Mouse (Mus musculus) common myeloid progenitor, adult 5-6 weeks (primary cell): ENCODE results near the gene Tdrd9. TPM values are rescaled to one million over a fixed set of nuclear protein-coding genes. Genes with fewer than 3 reads are reported as not detected.

Experiments used
- ATAC-seq: replicated peaks from 2 replicates; pipeline ENCODE4 v1.8.0; 2016; ENCODE audit warnings: low read depth, mild to moderate bottlenecking, moderate TSS enrichment, inconsistent platforms; ENCODE audit not compliant: poor library complexity, severe bottlenecking
- total RNA-seq: library from RNA; stranded (forward); fragments of 200-1000, 187-1606 nt; gene quantifications from 2 replicates; pipeline ENCODE4 v1.2.3, GENCODE M21; 2017

Tdrd9 gene
- total RNA-seq, 1 experiment from 2014 or later = 0.09 TPM

GRCm38 (mm10) chr12:111958101-111958865 lies 13.1 kb upstream of the Tdrd9 start:
- peak; percentile 89 for ATAC-seq

- ATAC-seq = no peak
These were observed 8.0 kb upstream of the Tdrd9 start for GRCm38 (mm10) chr12:111963339-111963738.

- ATAC-seq = peak; percentile 95
These were observed 4.6 kb upstream of the Tdrd9 start, which contains the start of gene Atp5mpl for GRCm38 (mm10) chr12:111966683-111967173. Gene Atp5mpl, minus strand, starts transcription at chr12:111966977.

- ATAC-seq = no peak
These were observed 1.3 kb upstream of the Tdrd9 start for GRCm38 (mm10) chr12:111970085-111970484.

GRCm38 (mm10) chr12:111972504-111972903 lies 1.1 kb downstream of the Tdrd9 start:
- ATAC-seq = no peak

GRCm38 (mm10) chr12:111974578-111974977 lies 3.2 kb downstream of the Tdrd9 start:
- ATAC-seq = peak; percentile 74

- no peak for ATAC-seq
These were observed 5.8 kb downstream of the Tdrd9 start for GRCm38 (mm10) chr12:111977138-111977537.

GRCm38 (mm10) chr12:111978274-111978673 lies 6.9 kb downstream of the Tdrd9 start:
- peak; percentile 60 for ATAC-seq

- no peak for ATAC-seq
These were observed 9.6 kb downstream of the Tdrd9 start, which contains the start of gene Rd3l for GRCm38 (mm10) chr12:111980887-111981367. Gene Rd3l, minus strand, starts transcription at chr12:111981317.

GRCm38 (mm10) chr12:111981831-111982230 lies 10.5 kb downstream of the Tdrd9 start:
- ATAC-seq = 0 out of 2 replicates have a peak, but pooled peaks have one; percentile 29

- ATAC-seq = no peak
These were observed 11.8 kb downstream of the Tdrd9 start for GRCm38 (mm10) chr12:111983165-111983564.

GRCm38 (mm10) chr12:111986756-111987155 lies 15.4 kb downstream of the Tdrd9 start:
- no peak for ATAC-seq

GRCm38 (mm10) chr12:111992626-111993025 lies 21.3 kb downstream of the Tdrd9 start:
- ATAC-seq = no peak

- ATAC-seq = no peak
These were observed 23.8 kb downstream of the Tdrd9 start for GRCm38 (mm10) chr12:111995161-111995560.

GRCm38 (mm10) chr12:111999735-112000134 lies 28.4 kb downstream of the Tdrd9 start:
- ATAC-seq = no peak

- peak; percentile 74 for ATAC-seq
These were observed 29.9 kb downstream of the Tdrd9 start for GRCm38 (mm10) chr12:112001223-112001622.

- ATAC-seq = no peak
These were observed 41.3 kb downstream of the Tdrd9 start for GRCm38 (mm10) chr12:112012511-112013270.

GRCm38 (mm10) chr12:112013271-112013801 lies 42.0 kb downstream of the Tdrd9 start:
- ATAC-seq = no peak

- no peak for ATAC-seq
These were observed 45.0 kb downstream of the Tdrd9 start for GRCm38 (mm10) chr12:112016346-112016745.

GRCm38 (mm10) chr12:112023306-112023705 lies 51.9 kb downstream of the Tdrd9 start:
- ATAC-seq = no peak
